Mouse (Mus musculus): ENCODE results near the gene Tacr2. TPM values are rescaled to one million over a fixed set of nuclear protein-coding genes. Genes with fewer than 3 reads are reported as not detected.

Gene Tacr2
- polyA plus RNA-seq, 1 experiment from 2014 or later: not detected

- peaks cover 6% of the 10 kb centered on the region for H3K36me3 ChIP-seq
- H3K4me1 ChIP-seq: peaks cover 49% of the 10 kb centered on the region
- DNase-seq (ENCODE audit: low spot score): peak; percentile 45
- H3K9me3 ChIP-seq (replicated peaks): no peaks in the 10 kb centered on the region
- no peaks in the 10 kb centered on the region for H3K27me3 ChIP-seq (ENCODE audit: low read depth, poor library complexity, severe bottlenecking)
- 37% methylated on average over 6 of the region's 6 CpGs for WGBS
- no peak overlapping the region for H3K4me3 ChIP-seq
- peak overlapping the region; percentile 61; the same call in 1 of the 2 replicates for H3K27ac ChIP-seq
Observed at GRCm38 (mm10) chr10:62311464-62311863, 59.2 kb downstream of the Tacr2 start.

- H3K4me3 ChIP-seq: no peak overlapping the region
- 80% methylated on average over 10 of the region's 10 CpGs for WGBS
- peak overlapping the region; percentile 66 for H3K27ac ChIP-seq
- H3K9me3 ChIP-seq (replicated peaks): no peaks in the 10 kb centered on the region
- H3K36me3 ChIP-seq: peaks cover 4% of the 10 kb centered on the region
- peaks cover 45% of the 10 kb centered on the region for H3K4me1 ChIP-seq
- no peaks in the 10 kb centered on the region for H3K27me3 ChIP-seq (ENCODE audit: low read depth, poor library complexity, severe bottlenecking)
- DNase-seq (ENCODE audit: low spot score): no peak
Observed at GRCm38 (mm10) chr10:62313140-62313539, 60.9 kb downstream of the Tacr2 start.

GRCm38 (mm10) chr10:62313885-62314424 is 61.7 kb downstream of the Tacr2 start:
- 66% methylated on average over 15 of the region's 15 CpGs for WGBS
- no peak overlapping the region for H3K4me3 ChIP-seq
- H3K4me1 ChIP-seq: peaks cover 39% of the 10 kb centered on the region
- H3K36me3 ChIP-seq: peaks cover 2% of the 10 kb centered on the region; the same call in 1 of the 2 replicates
- no peak for DNase-seq (ENCODE audit: low spot score)
- no peaks in the 10 kb centered on the region for H3K9me3 ChIP-seq (replicated peaks)
- no peaks in the 10 kb centered on the region for H3K27me3 ChIP-seq (ENCODE audit: low read depth, poor library complexity, severe bottlenecking)
- peak overlapping the region; percentile 66 for H3K27ac ChIP-seq

Other genes with a start within 250 kb of the Tacr2 start
- not detected in 2 replicates for gene Neurog3, start 119.3 kb upstream of the Tacr2 start, polyA plus RNA-seq (2016; fragmentation: Nextera tagmentation; extraction: Ambion mirVana)
- gene Fam241b, start 108.5 kb upstream of the Tacr2 start, polyA plus RNA-seq (2016; fragmentation: Nextera tagmentation; extraction: Ambion mirVana): 9.0 and 12.6 TPM in 2 replicates
- gene Tspan15, start 21.2 kb upstream of the Tacr2 start, polyA plus RNA-seq (2016; fragmentation: Nextera tagmentation; extraction: Ambion mirVana): 15.1 and 18.5 TPM in 2 replicates
- gene Hk1, start 127.5 kb downstream of the Tacr2 start, polyA plus RNA-seq (2016; fragmentation: Nextera tagmentation; extraction: Ambion mirVana): 25.4 and 33.7 TPM in 2 replicates
- gene Hkdc1, start 170.1 kb downstream of the Tacr2 start, polyA plus RNA-seq (2016; fragmentation: Nextera tagmentation; extraction: Ambion mirVana): 0.20 and 1.1 TPM in 2 replicates
- gene 4930507D05Rik, start 197.1 kb downstream of the Tacr2 start, polyA plus RNA-seq (2016; fragmentation: Nextera tagmentation; extraction: Ambion mirVana): 0.89 and 1.1 TPM in 2 replicates
- 30.9 and 31.6 TPM in 2 replicates for gene Supv3l1, start 197.3 kb downstream of the Tacr2 start, polyA plus RNA-seq (2016; fragmentation: Nextera tagmentation; extraction: Ambion mirVana)
- 71.8 and 78.0 TPM in 2 replicates for gene Vps26a, start 234.4 kb downstream of the Tacr2 start, polyA plus RNA-seq (2016; fragmentation: Nextera tagmentation; extraction: Ambion mirVana)

All from limb, embryonic 10.5 days (tissue).